Mouse (Mus musculus): Measurements from ENCODE around the gene Grik1. TPM values are rescaled to one million over a fixed set of nuclear protein-coding genes. Genes with fewer than 3 reads are reported as not detected.

Gene Grik1
- polyA plus RNA-seq (2015; fragmentation: Nextera tagmentation; extraction: Ambion mirVana): 1.4 and 1.5 TPM in 2 replicates

DNA sequence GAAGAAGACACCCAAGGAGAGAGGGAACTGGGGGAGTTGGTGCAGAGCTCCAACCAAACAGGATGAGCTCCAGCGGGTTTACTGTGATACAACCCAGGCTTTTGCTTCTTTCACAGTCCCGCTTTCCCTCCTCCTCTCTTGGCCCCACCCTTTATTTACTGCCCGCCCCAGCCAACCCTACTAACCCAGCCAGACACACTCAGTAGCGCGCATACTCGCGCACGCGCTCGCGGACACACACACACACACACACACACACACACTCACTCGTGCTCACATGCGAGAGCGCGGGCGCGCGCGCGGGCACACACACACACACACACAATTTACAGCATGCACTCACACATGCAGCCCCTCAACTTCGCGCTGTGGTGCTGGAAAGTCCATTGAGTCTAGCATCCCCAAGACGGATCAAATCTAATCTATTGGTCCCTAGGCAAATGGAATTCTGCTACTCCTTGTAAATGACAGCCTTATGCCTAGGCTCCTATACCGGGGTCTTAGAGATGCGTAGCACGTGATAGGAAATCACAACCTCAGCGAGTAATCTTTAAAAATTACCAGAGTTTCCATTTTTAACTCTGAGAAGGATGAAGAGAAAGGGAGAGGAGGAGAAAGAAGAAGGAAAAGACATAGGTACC lies at the start of gene Grik1:
TSS of gene Grik1 (minus strand) at position 134 of the 641 bp plus-strand sequence.
- peak; percentile 88 for ATAC-seq
- 2% methylated on average over 27 of the region's 27 CpGs for WGBS
- Histone ChIP-seq H3K4me1 (replicated peaks) (peaks cover 4% of the 10 kb centered on the region; the same call in 1 of the 2 replicates), H3K9me3 (no peaks in the 10 kb centered on the region; the same call in 1 of the 2 replicates), H3K9ac (peak within 1 kb of the TSS; percentile 30), H3K4me3 (replicated peaks) (peak within 1 kb of the TSS; percentile 45), H3K4me2 (replicated peaks) (peak within 1 kb of the TSS; percentile 95), H3K36me3 (no peaks in the 10 kb centered on the region), H3K27ac (no peak within 1 kb of the TSS), H3K27me3 (replicated peaks) (peaks cover 21% of the 10 kb centered on the region)

DNA sequence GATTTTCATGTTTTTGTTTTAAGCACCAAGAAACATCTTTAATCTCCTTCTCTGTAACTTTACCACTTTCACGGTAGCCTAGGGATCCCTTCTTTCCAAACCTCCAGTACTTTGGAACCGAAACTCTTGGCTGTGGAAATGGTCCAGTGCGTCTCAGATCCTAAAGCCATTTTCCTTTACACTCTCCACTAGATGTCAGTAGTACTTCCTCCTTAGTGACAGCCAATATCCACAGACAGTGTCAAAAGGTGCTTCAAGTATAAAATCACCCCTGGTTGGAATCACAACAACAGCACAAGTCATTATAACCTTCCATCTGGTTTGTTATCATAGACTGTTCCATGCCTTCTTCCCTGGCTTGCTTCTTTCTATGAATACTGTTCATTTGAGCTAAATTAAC lies 4.1 kb upstream of the Grik1 start:
- 58% methylated on average over 3 of the region's 3 CpGs for WGBS
- ATAC-seq: no peak
- Histone ChIP-seq H3K4me1 (replicated peaks) (peaks cover 3% of the 10 kb centered on the region; the same call in 1 of the 2 replicates), H3K9ac (no peak overlapping the region), H3K9me3 (no peaks in the 10 kb centered on the region; the same call in 1 of the 2 replicates), H3K4me2 (replicated peaks) (no peak overlapping the region), H3K27ac (no peak overlapping the region), H3K27me3 (replicated peaks) (peaks cover 12% of the 10 kb centered on the region), H3K4me3 (replicated peaks) (no peak overlapping the region), H3K36me3 (no peaks in the 10 kb centered on the region)

DNA sequence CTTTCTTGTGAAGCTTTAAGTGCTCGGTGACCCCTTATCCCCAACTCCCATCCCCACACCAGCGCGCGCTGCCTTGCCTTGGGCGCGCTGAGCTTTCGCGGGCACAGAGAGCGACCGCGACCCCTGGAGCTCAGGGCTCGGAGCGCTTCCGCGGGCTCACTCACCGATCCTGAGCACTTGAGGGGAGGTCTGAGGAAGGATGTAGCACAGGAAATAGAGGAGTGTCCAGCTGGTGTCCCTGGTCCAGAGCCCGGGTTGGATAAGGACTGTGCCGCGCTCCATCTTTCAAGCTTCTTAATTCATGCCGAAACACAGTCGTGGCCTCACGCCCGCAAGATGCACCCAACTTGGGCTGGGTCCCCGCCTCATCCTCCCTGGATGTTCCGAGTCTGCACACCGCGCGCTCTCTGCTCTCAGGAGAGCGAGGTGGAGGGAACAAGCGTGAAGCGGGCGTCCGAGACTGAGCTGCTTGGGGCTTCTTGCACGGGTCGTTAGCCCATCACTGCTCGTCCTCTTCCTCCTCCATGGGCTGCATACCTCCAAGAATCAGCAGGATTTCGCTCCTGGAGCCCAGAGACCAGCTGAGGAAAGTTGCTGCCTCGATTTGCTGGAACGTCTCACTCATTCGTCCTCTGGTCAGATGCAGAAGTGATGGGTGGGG lies 514 bp downstream of the Grik1 start:
- peaks cover 4% of the 10 kb centered on the region; the same call in 1 of the 2 replicates for H3K4me1 ChIP-seq (replicated peaks)
- H3K9me3 ChIP-seq: no peaks in the 10 kb centered on the region; the same call in 1 of the 2 replicates
- H3K27ac ChIP-seq: no peak overlapping the region
- H3K4me2 ChIP-seq (replicated peaks): peak overlapping the region; percentile 95
- peaks cover 21% of the 10 kb centered on the region for H3K27me3 ChIP-seq (replicated peaks)
- no peaks in the 10 kb centered on the region for H3K36me3 ChIP-seq
- peak overlapping the region; percentile 45 for H3K4me3 ChIP-seq (replicated peaks)
- under 1% methylated on average over 40 of the region's 40 CpGs for WGBS
- ATAC-seq: peak; percentile 66
- peak overlapping the region; percentile 30 for H3K9ac ChIP-seq

GRCm38 (mm10) chr16:88258407-88258806 lies 31.7 kb downstream of the Grik1 start:
- H3K9me3 ChIP-seq: no peaks in the 10 kb centered on the region
- H3K4me1 ChIP-seq (replicated peaks): no peaks in the 10 kb centered on the region
- no peak for ATAC-seq
- no peaks in the 10 kb centered on the region for H3K27me3 ChIP-seq (replicated peaks)
- no peaks in the 10 kb centered on the region for H3K36me3 ChIP-seq
- no peak overlapping the region for H3K27ac ChIP-seq
- H3K9ac ChIP-seq: no peak overlapping the region
- WGBS: 76% methylated on average over 4 of the region's 4 CpGs
- no peak overlapping the region for H3K4me2 ChIP-seq (replicated peaks)
- no peak overlapping the region for H3K4me3 ChIP-seq (replicated peaks)

DNA sequence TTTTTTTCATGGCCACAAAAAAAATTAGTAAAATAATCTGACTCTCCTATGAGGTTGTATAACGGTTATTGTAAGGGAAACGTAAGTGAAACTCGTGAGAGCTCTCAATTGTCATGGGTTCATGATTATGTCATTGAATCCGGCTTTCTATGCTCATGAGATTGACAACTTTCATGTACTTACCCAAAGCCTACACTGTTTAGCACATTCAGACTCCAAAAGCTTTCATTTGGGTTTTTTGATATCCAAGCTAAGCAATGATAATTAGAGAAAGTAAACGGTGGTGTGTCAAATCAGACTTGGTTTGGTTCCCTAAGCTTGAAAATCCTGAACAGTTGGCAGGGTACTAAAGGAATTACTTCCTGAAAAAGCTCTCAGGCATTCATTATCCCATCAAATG lies 33.0 kb downstream of the Grik1 start:
- H3K4me3 ChIP-seq (replicated peaks): no peak overlapping the region
- H3K36me3 ChIP-seq: no peaks in the 10 kb centered on the region
- ATAC-seq: no peak
- 88% methylated on average over 5 of the region's 5 CpGs for WGBS
- no peaks in the 10 kb centered on the region for H3K9me3 ChIP-seq
- no peaks in the 10 kb centered on the region for H3K27me3 ChIP-seq (replicated peaks)
- H3K4me2 ChIP-seq (replicated peaks): no peak overlapping the region
- H3K27ac ChIP-seq: no peak overlapping the region
- H3K4me1 ChIP-seq (replicated peaks): no peaks in the 10 kb centered on the region
- H3K9ac ChIP-seq: no peak overlapping the region

GRCm38 (mm10) chr16:88256101-88256500 lies 34.0 kb downstream of the Grik1 start:
- Histone ChIP-seq H3K4me2 (replicated peaks) (no peak overlapping the region), H3K27me3 (replicated peaks) (no peaks in the 10 kb centered on the region), H3K4me3 (replicated peaks) (no peak overlapping the region), H3K36me3 (no peaks in the 10 kb centered on the region), H3K27ac (no peak overlapping the region), H3K4me1 (replicated peaks) (no peaks in the 10 kb centered on the region), H3K9ac (no peak overlapping the region), H3K9me3 (no peaks in the 10 kb centered on the region)
- ATAC-seq: no peak
- 86% methylated on average over 3 of the region's 3 CpGs for WGBS

DNA sequence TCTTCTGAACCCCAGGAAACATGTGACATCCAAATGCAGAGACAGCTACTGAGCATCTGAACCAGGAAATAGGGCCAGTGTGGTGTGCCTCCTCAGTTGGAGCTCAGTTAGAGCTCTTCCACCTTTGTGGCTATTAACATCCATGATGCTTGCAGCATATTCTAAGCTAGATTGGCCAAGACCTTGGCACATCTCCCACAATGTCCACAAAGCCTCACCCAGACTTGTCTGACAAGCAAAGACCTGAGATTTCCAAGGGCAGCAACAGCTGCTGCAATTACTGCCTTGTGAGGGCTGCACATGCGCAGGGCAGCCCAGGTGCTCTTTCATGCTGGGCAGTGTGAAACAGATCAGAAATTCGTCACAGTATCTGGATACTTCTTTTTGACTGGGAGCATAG lies 37.4 kb downstream of the Grik1 start:
- 82% methylated on average over 2 of the region's 2 CpGs for WGBS
- Histone ChIP-seq H3K27ac (no peak overlapping the region), H3K4me3 (replicated peaks) (no peak overlapping the region)

GRCm38 (mm10) chr16:88251049-88251448 lies 39.0 kb downstream of the Grik1 start:
- no peak for ATAC-seq
- WGBS: 67% methylated on average over 5 of the region's 5 CpGs
- Histone ChIP-seq H3K4me2 (replicated peaks) (no peak overlapping the region), H3K4me3 (replicated peaks) (no peak overlapping the region), H3K27ac (no peak overlapping the region), H3K9ac (no peak overlapping the region), H3K9me3 (no peaks in the 10 kb centered on the region), H3K36me3 (no peaks in the 10 kb centered on the region), H3K4me1 (replicated peaks) (no peaks in the 10 kb centered on the region), H3K27me3 (replicated peaks) (no peaks in the 10 kb centered on the region)

More for the DNA sequence above, 37.4 kb downstream of the Grik1 start:
- Histone ChIP-seq H3K4me2 (replicated peaks) (no peak overlapping the region), H3K27me3 (replicated peaks) (no peaks in the 10 kb centered on the region), H3K36me3 (no peaks in the 10 kb centered on the region), H3K9ac (no peak overlapping the region), H3K4me1 (replicated peaks) (no peaks in the 10 kb centered on the region), H3K9me3 (no peaks in the 10 kb centered on the region)
- no peak for ATAC-seq

DNA sequence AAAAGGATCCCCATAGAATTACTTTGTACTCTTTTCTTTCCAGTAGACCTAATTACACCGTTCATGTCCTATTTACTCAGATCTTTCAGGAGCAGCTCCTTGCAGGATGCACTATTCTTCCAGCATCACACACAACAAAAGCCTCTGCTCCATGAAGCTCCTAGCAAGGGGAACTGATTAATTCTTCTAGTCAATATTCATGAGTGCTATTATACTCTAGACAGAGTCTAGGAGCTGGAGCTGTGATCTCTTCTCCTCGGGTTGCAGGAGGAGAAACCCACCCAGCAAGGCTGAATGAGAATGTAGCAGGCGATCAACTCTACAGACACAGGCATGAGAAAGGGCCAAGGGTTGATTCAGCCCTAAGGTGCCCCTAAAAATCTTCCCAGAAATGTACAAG lies 40.2 kb downstream of the Grik1 start:
- no peaks in the 10 kb centered on the region for H3K27me3 ChIP-seq (replicated peaks)
- no peak overlapping the region for H3K4me2 ChIP-seq (replicated peaks)
- ATAC-seq: no peak
- 72% methylated on average over 3 of the region's 3 CpGs for WGBS
- no peak overlapping the region for H3K4me3 ChIP-seq (replicated peaks)
- no peaks in the 10 kb centered on the region for H3K9me3 ChIP-seq
- no peaks in the 10 kb centered on the region for H3K36me3 ChIP-seq
- no peaks in the 10 kb centered on the region for H3K4me1 ChIP-seq (replicated peaks)
- no peak overlapping the region for H3K9ac ChIP-seq
- H3K27ac ChIP-seq: no peak overlapping the region

DNA sequence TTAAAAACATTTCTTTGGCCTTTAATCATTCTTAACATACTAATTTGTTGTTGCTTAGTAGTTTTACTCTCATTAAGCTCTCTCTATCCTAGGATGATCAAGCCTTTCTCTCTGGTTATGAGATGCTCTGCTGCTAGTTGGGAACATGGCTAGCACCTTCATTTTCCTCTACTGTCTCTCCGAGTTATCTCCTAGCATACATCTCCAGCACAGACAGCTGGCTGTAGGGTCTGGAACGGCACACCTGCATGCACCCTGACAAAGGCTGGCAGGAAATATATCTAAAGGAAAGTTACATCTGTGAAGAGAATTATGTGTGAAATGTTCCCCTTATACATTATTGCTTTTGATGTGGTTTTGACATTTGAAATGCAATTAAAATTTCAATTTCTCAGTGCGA lies 42.5 kb downstream of the Grik1 start:
- Histone ChIP-seq H3K4me3 (replicated peaks) (no peak overlapping the region), H3K9me3 (no peaks in the 10 kb centered on the region), H3K27ac (no peak overlapping the region), H3K9ac (no peak overlapping the region), H3K4me1 (replicated peaks) (no peaks in the 10 kb centered on the region), H3K4me2 (replicated peaks) (no peak overlapping the region), H3K27me3 (replicated peaks) (no peaks in the 10 kb centered on the region), H3K36me3 (no peaks in the 10 kb centered on the region)
- WGBS: 84% methylated on average over 3 of the region's 3 CpGs
- ATAC-seq: no peak

- Histone ChIP-seq H3K36me3 (no peaks in the 10 kb centered on the region), H3K27me3 (replicated peaks) (no peaks in the 10 kb centered on the region), H3K9ac (no peak overlapping the region), H3K4me1 (replicated peaks) (no peaks in the 10 kb centered on the region), H3K9me3 (no peaks in the 10 kb centered on the region), H3K4me2 (replicated peaks) (no peak overlapping the region), H3K4me3 (replicated peaks) (no peak overlapping the region), H3K27ac (no peak overlapping the region)
- 90% methylated on average over 4 of the region's 4 CpGs for whole genome bisulfite sequencing
- ATAC-seq: no peak
Measured at GRCm38 (mm10) chr16:88244658-88245057, 45.4 kb downstream of the Grik1 start.

- ATAC-seq: no peak
Measured at GRCm38 (mm10) chr16:88225616-88226015, 64.4 kb downstream of the Grik1 start.

DNA sequence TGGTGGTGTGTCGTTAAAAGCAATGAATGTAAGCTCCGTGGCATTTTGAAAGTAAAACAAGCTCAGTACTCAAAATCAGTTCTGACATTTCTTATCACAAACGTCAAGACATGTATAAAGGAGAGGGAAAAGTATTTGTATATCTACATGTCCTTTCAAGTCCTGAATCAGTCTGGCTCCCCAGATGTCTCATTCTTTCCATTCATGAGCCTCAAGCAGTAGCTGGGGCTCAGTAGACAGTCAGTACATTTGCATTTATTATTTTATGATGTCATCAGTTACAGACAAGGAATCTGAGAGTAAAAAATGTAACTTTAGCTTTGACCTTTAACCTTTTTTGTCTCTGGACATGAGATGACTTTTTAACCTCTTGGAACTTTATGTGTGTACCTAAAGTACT lies 68.1 kb downstream of the Grik1 start:
- Histone ChIP-seq H3K9me3 (no peaks in the 10 kb centered on the region), H3K27me3 (replicated peaks) (no peaks in the 10 kb centered on the region), H3K27ac (no peak overlapping the region), H3K9ac (no peak overlapping the region), H3K4me2 (replicated peaks) (no peak overlapping the region), H3K4me1 (replicated peaks) (no peaks in the 10 kb centered on the region), H3K36me3 (no peaks in the 10 kb centered on the region), H3K4me3 (replicated peaks) (no peak overlapping the region)
- WGBS: 65% methylated on average over 3 of the region's 3 CpGs
- ATAC-seq: no peak

More at GRCm38 (mm10) chr16:88225616-88226015, 64.4 kb downstream of the Grik1 start:
- Histone ChIP-seq H3K4me2 (replicated peaks) (no peak overlapping the region), H3K4me1 (replicated peaks) (no peaks in the 10 kb centered on the region), H3K9ac (no peak overlapping the region), H3K27ac (no peak overlapping the region), H3K4me3 (replicated peaks) (no peak overlapping the region), H3K36me3 (no peaks in the 10 kb centered on the region), H3K27me3 (replicated peaks) (no peaks in the 10 kb centered on the region), H3K9me3 (no peaks in the 10 kb centered on the region)
- 46% methylated on average over 16 of the region's 16 CpGs for WGBS
